Mouse (Mus musculus): ENCODE results near the gene Olfr58.
"Not testable (repeated sequence)": the region's sequence is repeated elsewhere in the genome, so short reads cannot be mapped to it uniquely, and the experiment has no call there.

Olfr58 gene

GRCm38 (mm10) chr9:19779983-19780382, at the start of gene Olfr58:
Gene Olfr58 (plus strand): TSS chr9:19780283.
- DNase-seq (ENCODE audit: low spot score in 2 of 2), result no peak

- no peak for DNase-seq (ENCODE audit: low spot score in 2 of 2)
These were observed 10.9 kb upstream of the Olfr58 start for GRCm38 (mm10) chr9:19769136-19769535.

DNA sequence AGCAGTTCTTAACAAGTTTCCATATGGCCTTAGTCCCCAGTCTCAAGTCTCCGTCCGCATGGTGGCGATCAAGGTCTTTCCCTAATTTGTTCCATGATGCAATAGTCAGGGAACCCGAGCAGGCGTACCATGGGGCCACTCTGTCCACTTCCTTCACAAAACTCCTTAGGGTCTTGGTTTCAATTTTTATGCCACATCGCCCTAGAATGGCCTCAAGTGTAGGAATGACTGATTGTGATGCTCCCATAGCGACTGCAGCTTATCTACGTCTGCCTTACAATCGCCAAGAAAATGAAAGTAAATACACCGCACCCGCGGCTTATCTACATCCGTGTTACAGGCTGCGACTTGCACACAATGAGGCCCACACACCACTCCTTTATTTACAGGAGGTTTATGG, 10.4 kb upstream of the Olfr58 start:
- DNase-seq (ENCODE audit: low spot score in 2 of 2), result no peak

GRCm38 (mm10) chr9:19803000-19803399, 22.9 kb downstream of the Olfr58 start:
- no peak for DNase-seq (ENCODE audit: low spot score in 2 of 2)

DNA sequence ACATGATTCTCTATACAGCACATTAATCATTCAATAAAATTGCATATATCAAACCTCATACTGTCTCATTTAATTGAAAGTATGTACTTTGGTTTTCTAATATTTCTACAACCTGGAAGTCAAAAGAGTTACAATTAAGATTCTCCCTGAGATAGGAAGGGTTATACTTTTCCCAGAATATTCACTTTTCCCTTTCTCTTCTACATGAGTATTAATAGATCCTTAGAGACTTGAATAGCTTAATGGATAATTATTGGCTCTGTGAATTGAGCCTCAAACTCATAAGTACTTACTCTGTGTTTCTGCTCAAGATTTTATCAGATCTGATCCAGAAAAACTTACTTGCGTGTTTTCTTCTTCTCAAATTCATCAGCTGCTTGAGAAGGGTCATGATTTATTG, 24.5 kb downstream of the Olfr58 start, which contains the start of gene Olfr859:
TSS of gene Olfr859 (plus strand) at position 301 of the 400 bp plus-strand sequence.
- DNase-seq (ENCODE audit: low spot score in 2 of 2), result not testable (repeated sequence)
